Mouse (Mus musculus): ENCODE results near the gene Maea.

Gene Maea

GRCm38 (mm10) chr5:33335273-33335976 lies at the start of gene Maea:
Gene Maea, plus strand, starts transcription at chr5:33335509.
- DNase-seq = peak; percentile 94 to 96

DNA sequence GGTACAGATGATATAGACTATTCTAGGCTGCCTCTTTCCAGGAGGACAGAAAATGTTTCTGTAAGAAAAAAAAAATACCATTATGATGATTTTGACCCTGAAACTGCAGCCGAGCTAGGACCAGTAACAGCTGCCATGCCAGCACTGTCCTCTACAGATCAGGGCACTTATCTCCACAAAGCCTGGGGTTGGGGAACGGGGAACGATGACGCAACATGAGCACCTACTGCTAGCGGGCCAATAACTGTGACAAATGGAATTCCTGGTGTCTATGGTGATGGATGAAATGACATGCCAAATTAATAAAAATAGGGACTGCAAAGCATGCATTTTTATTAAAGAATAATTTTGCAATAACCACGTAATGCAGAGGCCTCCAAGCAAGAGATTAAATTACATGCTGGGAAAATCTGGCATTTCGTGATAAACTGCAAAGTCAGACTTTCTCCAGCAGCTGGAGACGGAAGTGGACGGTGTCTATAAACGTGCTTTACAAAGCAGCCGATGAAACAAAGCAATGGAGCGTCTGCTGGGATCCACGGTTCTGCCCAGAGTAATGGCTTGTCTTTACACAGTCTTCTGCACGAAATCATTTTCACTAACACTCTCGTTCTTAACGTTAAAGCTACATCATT lies 41.4 kb upstream of the Maea start:
- no peak for DNase-seq

- DNase-seq = peak; percentile 45 to 48
Measured at GRCm38 (mm10) chr5:33297164-33297563, 38.1 kb upstream of the Maea start.

- DNase-seq = no peak
Measured at GRCm38 (mm10) chr5:33301801-33302200, 33.5 kb upstream of the Maea start.

DNA sequence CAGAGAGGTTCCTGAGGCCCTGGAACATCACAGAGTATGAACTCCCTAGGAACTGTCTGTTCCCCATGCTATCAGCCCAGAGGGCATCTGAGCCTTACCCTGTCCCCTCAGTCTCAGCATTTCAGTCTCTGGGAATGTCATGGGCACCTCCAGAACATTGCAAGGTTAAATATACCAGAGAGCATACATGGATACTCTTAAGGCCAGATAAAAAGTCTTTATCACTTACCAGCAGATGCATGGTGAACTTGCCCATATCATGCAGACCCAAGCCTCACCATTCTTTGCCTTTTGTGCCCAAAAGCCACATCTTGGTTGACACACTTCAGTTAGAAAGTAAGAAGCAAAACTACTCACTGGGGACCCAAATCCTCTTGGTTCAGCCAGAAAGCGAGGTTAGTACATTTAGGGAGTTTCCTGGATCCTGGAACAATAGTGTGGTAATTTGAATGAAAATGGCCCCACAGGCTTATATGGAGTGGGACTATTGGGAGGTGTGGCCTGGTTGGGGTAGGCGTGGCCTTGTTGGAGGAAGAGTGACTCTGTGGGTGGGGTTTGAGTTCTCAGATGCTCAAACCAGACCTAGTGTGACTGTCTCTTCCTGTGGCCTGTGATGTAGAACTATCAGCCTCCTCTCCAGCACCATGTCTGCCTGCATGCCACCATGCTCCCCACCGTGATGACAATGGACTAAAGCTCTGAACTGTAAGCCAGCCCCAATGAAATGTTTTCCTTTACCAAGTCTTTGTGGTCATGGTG lies 24.4 kb upstream of the Maea start:
- no peak for DNase-seq

GRCm38 (mm10) chr5:33312192-33312591 lies 23.1 kb upstream of the Maea start:
- no peak for DNase-seq

- no peak for DNase-seq
Measured at GRCm38 (mm10) chr5:33324491-33324890, 10.8 kb upstream of the Maea start.

- no peak for DNase-seq
Measured at GRCm38 (mm10) chr5:33334381-33335272, 682 bp upstream of the Maea start.

GRCm38 (mm10) chr5:33335977-33336360 lies 660 bp downstream of the Maea start:
- DNase-seq = peak; percentile 29 to 34

- DNase-seq = no peak
Measured at GRCm38 (mm10) chr5:33337206-33337605, 1.9 kb downstream of the Maea start.

DNA sequence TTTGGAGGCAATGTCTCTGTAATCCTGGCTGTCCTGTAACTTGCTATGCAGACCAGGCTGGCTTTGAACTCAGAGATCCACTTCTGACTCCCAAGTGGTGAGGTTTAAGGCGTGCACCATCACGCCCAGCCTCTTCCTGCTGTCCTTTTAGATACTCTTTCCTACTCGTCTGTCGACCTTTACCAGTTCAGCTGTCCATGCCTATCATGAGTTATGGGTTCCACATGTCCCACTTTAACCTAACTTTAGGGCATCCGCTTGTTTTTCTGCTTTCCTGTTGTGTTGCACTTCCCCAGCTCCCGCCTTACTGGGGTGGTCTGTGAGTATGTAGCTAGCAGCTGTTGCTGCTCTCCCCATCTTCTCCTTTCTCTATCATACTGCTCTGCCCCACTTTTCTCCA lies 5.9 kb downstream of the Maea start:
- no peak for DNase-seq

DNA sequence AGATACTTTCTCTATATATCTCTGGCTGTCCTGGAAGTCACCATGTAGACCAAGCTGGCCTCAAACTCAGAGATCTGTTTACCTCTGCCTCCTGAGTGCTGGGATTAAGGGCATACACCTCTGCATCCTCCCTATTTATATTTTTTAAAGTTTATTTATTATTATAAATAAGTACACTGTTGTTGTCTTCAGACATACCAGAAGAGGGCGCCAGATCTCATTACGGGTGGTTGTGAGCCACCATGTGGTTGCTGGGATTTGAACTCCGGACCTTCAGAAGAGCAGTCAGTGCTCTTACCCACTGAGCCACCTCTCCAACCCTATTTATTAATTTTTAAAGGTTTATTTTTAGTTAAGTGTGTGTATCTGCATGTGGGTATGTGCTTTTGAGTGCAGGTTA lies 6.9 kb downstream of the Maea start:
- DNase-seq = peak; percentile 52

DNA sequence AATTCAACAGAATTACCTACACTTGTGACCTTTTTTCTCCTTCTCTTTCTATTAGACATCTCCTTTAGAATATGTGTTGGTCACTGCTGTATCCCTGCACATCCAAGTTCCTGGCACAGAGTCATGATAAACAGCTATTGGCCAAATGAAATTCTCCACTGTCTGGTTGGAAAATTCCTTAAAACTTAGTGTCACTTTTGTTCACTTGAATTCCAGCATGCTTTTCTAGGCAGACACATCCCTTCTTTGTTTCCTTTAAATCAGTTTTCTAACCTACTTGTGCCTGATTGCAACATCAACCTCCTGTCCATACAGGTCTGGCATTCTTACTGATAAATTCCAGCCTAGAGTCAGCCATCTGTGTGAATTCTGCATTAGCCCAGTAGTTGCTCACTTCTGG lies 7.5 kb downstream of the Maea start:
- DNase-seq = no peak

DNA sequence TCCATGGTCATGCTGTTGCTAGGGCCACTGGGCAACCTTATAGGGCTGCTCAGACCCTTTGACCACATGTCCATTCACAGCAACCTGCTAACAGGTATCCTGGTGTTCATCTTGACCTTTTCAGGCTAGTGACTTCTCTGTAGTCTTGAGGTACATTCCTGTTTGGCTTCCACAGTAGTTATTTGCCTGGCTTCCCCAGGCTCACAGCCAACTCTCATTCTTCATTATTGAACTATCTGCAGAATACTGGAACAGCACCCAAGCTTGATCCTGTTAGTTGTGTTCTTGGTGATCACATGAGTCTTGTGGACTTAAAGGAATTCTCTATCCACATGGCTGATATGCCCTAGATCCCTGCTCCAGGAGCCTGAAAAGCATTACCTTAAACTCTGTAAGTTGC lies 8.3 kb downstream of the Maea start:
- no peak for DNase-seq

DNA sequence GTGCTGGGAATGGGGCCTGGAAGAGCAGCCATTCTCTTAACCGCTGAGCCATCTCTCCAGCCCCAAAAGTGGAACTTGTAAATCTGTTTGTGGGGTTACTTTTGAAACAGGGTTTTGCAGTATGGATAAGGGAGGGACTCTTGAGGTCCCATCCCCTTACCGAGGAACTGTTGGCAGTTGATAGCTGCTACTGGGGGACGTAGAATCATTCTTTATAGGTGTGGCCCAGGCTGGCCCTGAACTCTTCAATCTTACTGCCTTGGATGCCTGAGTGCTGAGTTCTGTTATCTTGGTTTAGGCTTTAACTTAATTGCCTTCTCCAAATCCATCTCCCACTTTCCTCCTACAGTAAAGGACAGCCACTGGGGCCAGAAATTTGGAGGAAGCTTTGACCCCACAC lies 8.8 kb downstream of the Maea start:
- no peak for DNase-seq

DNA sequence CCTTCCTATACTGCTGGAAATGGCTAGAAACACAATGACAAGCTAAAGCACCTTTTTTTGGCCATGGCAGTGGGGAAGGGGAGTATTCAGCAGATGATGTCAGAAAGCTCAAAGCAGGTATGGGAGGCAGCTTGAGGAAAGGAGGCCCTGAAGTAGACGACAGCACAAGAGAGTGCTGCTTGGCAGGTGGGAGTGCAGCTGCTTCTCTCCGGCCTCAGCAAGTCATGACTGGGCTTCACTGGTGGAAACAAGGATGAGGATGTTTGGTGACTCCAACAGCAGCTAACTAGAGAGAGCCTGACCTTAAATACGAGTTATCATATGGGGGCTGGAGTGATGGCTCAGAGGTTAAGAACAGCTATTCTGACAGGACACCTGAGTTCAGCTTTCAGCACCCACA lies 12.3 kb downstream of the Maea start:
- DNase-seq = no peak

DNA sequence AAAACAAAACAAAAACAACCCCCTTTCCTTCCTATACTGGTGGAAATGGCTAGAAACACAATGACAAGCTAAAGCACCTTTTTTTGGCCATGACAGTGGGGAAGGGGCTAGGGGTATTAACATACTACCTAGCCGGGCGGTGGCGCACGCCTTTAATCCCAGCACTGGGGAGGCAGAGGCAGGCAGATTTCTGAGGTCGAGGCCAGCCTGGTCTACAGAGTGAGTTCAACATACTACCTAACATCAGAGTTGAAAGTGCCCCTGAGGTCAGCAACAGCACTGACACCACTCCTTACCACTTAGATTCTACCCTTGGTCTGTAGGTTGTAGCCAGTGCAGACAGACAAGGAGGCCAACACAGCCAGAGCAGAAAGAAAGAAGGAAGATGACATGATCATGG lies 13.9 kb downstream of the Maea start:
- DNase-seq = no peak

GRCm38 (mm10) chr5:33349706-33350105 lies 14.4 kb downstream of the Maea start:
- DNase-seq = no peak

GRCm38 (mm10) chr5:33351556-33352272 lies 16.4 kb downstream of the Maea start:
- no peak for DNase-seq

GRCm38 (mm10) chr5:33352273-33352645 lies 16.9 kb downstream of the Maea start:
- peak; percentile 63 to 64 for DNase-seq

GRCm38 (mm10) chr5:33353011-33353410 lies 17.7 kb downstream of the Maea start:
- DNase-seq = no peak

GRCm38 (mm10) chr5:33357494-33357893 lies 22.2 kb downstream of the Maea start:
- DNase-seq = no peak

Data from B cell, adult 2 months (primary cell).